Mouse (Mus musculus): ENCODE results near the gene Nfatc4.
A peak's percentile ranks its signal among the peaks of the same experiment; 100 is the strongest.

The Nfatc4 gene

GRCm38 (mm10) chr14:55822991-55823762 is at the start of gene Nfatc4:
Nfatc4 (plus strand) TSS chr14:55823144.
- peak; percentile 93 for DNase-seq (ENCODE audit: low read depth, low spot score)

GRCm38 (mm10) chr14:55776711-55777110 is 46.2 kb upstream of the Nfatc4 start:
- no peak for DNase-seq (ENCODE audit: low read depth, low spot score)

- DNase-seq (ENCODE audit: low read depth, low spot score), result no peak
Measured at GRCm38 (mm10) chr14:55777176-55777575, 45.8 kb upstream of the Nfatc4 start.

DNA sequence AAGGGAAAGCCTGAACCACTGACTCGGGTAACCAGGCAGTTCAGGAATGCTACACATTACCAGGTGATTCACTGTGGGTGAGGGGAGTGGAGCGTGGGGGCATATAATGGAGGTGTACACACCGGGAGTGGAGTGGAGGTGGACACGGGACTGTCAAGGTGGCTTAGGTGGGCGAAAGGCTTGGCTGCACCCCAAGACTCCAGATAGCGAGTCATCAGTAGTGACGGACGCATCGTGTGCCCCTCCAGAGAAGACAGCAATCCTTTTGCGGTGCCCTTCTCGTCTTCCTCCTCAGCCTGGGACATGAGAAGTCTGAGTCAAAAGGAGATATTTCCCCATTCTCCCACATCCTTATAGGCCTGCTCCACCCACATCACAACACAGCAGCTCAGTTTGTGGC is 45.1 kb upstream of the Nfatc4 start:
- no peak for DNase-seq (ENCODE audit: low read depth, low spot score)

- DNase-seq (ENCODE audit: low read depth, low spot score), result no peak
Measured at GRCm38 (mm10) chr14:55778686-55779085, 44.3 kb upstream of the Nfatc4 start.

DNA sequence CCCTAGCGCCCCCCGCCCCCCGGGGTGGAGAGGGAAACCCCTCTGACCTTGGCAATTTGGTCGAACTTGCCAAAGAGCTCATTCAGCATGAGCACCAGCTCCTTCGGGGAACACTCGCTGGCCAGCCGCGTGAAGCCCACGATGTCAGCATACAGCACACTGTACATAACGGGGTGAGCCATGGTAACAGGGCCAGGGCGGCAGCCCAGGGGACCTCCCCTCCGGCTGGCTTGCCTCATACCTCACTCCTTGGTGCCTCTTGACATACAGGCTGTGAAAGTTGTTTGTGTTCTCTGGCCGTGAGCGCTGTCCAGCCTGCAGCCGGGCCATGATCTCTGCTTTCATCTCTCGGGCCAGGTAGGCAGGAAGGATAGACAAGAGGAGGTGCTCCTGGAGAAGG is 43.3 kb upstream of the Nfatc4 start:
- DNase-seq (ENCODE audit: low read depth, low spot score), result no peak

- no peak for DNase-seq (ENCODE audit: low read depth, low spot score)
Measured at GRCm38 (mm10) chr14:55780736-55781135, 42.2 kb upstream of the Nfatc4 start.

GRCm38 (mm10) chr14:55781310-55781709 is 41.6 kb upstream of the Nfatc4 start:
- DNase-seq (ENCODE audit: low read depth, low spot score), result peak; percentile 82

GRCm38 (mm10) chr14:55782361-55782960 is 40.5 kb upstream of the Nfatc4 start:
- no peak for DNase-seq (ENCODE audit: low read depth, low spot score)

DNA sequence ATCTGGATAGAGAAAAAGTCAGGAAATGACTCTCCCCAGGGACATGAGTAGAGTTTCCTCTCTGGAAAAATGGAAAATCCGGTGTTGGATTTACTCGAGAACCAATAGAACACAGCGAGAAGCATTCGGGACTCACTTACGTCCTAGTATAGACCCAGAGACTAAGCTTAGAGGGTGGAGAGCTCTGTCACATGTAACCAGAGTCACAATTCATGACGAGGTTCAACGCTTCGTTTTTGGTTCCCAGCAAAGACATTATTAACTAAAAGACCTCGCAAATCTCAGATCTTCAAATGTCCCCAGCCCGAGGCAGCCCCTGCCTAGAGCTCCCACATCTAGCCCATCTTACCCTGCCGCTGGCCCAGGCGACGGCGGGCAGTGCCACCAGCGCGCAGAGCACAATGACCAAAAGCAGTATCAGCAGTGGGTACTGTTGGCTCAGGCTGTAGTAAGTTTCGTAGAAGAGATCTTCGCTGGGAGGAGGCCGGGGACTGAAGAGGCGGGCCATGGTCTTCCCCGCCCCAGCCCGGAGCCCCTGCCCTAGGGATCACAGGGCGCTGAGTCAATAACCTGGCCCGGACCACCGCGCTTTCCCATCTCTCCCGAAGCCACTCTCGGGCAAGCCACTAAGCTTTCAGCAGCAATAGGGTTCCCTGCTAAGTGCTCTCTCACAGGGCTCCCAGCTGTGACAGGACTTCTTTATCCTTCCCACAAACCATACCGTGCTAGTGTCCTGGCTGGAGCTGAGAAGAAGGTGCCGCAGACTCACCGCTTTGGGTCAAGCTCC is 39.6 kb upstream of the Nfatc4 start:
- DNase-seq (ENCODE audit: low read depth, low spot score), result peak; percentile 24

DNA sequence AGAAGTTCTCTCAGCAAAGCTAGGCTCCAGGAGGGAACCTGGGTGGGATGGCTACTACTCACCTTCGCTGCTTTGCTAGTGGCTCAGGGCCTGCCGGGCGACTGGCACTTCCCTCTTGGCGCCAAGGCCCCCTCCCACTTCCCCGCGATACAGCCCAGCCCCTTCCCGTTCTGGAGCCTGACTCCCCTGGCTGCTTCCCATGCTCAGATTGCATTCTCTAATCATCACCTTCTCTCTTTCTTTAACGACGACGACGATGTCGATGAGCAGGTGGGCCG is 39.0 kb upstream of the Nfatc4 start, which contains the start of gene Adcy4:
TSS of gene Adcy4 (minus strand) at position 138 of the 278 bp plus-strand sequence.
- no peak for DNase-seq (ENCODE audit: low read depth, low spot score)

DNA sequence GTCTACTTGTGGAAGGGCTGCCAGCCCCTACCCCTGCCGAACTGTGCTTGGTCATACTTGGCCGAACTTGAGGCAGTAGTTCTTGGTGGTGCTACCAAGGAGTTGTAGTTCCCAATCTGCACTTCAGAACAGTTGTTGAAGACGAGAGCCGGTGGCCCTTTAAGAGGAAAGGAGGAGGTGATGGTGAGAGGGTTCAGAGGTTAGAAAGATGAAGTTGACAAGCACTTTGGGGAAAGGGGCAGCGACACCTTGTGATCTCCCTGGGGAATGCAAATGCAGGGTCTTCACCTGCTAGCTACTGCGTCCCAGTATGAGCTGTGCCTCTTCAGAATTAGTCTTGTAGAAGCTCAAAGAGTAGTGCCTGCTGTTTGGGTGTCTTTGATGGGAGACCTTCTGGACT is 37.7 kb upstream of the Nfatc4 start:
- peak; percentile 64 for DNase-seq (ENCODE audit: low read depth, low spot score)

- DNase-seq (ENCODE audit: low read depth, low spot score), result no peak
Measured at GRCm38 (mm10) chr14:55787731-55788130, 35.2 kb upstream of the Nfatc4 start.

DNA sequence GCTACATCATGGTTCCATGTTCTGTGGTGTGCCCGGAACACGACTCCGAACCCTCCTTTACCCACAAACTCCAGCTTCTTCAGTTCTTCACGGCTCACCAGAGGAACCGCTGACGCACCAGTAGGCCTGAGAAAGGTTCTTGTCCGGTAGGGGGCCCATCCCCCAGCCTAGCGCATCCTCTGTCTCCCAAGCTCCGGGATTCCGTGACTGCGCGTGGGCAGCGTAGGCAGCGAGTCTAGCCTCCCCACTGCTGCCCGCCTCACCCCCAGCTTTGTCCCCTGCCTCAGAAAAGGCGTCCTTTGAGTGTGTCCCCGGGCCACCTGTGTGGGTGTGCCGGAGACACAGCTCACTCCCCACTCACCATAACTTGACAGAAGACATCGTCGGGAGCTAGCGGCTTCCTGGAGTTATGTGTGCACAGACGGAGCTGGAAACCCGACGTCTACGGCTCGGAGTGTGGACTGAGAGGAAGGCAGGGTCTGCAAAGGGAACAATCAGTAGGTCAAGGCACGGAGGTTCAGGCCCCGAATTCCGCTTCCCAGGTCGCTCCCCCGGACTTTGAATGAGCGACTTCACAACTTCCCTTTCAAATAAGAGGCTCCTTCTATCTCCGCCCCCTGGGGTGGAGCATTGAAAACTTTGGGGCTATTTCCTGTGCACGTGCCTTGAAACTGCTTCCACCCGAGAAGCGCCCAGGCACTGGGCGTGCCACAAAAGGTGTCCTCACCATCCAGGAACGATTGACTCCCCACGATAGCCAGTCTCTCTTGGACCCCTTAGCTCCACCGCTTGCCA is 34.5 kb upstream of the Nfatc4 start, which contains the start of gene Ripk3:
TSS of gene Ripk3 (minus strand) at position 610 of the 795 bp plus-strand sequence.
- DNase-seq (ENCODE audit: low read depth, low spot score), result peak; percentile 83

DNA sequence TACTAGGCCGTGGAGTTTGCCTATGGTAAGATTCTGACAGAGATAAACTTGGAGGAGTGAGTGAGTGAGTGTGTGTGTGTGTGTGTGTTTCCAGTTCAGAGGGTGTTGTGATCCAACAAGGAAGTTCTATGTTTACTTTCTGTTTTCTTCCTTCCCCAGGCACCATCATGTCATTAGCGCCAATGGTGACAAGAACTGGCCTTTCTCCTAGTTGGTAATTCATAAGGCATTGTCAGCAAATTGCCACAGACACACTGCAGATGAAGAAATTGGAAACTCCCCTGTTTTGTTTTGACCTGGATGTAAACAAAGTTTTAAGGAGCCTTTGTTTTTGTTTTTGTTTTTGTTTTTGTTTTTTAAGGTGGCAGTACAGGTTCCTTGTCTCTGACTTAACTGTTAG is 29.5 kb upstream of the Nfatc4 start:
- no peak for DNase-seq (ENCODE audit: low read depth, low spot score)

- no peak for DNase-seq (ENCODE audit: low read depth, low spot score)
Measured at GRCm38 (mm10) chr14:55793946-55794345, 29.0 kb upstream of the Nfatc4 start.

GRCm38 (mm10) chr14:55795380-55796163 is 27.4 kb upstream of the Nfatc4 start:
- no peak for DNase-seq (ENCODE audit: low read depth, low spot score)

- DNase-seq (ENCODE audit: low read depth, low spot score), result peak; percentile 88
Measured at GRCm38 (mm10) chr14:55814885-55815284, 8.1 kb upstream of the Nfatc4 start.

DNA sequence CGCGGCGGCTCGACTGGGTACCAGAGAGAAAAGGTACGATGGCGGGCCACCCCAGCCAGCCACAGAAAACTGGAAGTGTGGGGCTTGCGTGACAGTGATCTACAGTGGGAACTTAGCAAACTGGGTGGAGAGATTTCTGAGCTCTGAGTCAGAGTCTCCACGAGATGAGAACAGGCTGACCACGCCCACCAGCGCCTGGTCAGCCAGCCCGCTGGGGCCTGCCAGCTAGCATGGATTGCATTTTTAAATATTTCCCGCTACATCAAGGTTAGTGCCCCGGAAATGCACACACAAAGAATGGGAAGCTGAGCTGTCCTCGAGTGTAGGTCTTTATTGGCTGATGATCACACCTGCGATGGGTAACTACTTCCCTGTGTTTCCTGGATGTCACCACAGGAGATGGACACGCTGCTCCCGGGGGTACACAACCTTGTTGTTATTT is 7.6 kb upstream of the Nfatc4 start:
- peak; percentile 95 for DNase-seq (ENCODE audit: low read depth, low spot score)

DNA sequence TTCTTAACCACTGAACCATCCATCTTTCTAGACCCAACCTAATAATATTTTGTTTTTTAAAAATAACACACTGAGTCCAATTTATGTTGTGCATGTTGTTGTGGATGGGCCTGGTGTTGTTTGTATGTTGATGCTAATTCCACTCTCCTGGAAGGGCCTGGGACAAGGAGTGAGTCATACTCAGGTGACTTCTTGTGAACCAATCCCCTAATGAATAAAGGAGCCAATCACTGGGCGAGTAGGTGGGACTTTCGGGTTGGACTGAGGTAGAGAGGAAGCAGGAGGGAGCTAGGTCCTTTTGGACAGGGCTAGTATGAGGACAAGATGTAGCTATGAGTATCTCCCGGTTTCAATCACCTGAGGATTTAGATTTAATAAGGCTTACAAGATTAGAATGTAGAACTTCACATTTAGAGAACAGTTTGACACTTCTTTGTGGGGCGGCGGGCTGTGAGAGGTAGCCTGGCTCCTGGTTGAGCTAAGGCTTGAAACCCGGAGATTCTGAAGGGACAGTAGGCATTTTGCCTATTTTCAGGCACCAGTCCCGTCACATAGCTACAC is 3.0 kb upstream of the Nfatc4 start:
- peak; percentile 66 for DNase-seq (ENCODE audit: low read depth, low spot score)

DNA sequence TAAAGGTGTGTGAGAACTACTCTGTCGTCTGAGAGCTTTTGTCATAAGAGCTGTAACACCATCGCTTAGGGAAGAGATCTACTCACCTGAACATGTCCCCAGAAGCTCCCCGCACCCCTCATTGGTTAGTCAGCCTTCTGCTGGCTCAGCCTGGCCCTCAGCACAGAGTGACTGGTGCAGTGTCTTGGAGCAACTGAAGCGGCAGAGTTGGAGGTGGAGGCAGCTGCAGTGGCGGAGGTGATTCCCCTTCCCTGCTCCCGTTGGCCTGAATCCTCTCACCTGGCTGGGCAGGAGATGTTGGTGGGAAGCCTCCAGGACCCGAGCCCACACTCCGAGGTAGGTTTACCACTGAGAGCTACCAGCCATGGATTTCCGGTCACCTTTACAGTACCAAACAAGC is 2.4 kb upstream of the Nfatc4 start:
- no peak for DNase-seq (ENCODE audit: low read depth, low spot score)

Data from R1 (cell line).